Mouse (Mus musculus): Measurements from ENCODE around the gene Gkn2.
A peak's percentile ranks its signal among the peaks of the same experiment; 100 is the strongest.

Gkn2 gene

DNA sequence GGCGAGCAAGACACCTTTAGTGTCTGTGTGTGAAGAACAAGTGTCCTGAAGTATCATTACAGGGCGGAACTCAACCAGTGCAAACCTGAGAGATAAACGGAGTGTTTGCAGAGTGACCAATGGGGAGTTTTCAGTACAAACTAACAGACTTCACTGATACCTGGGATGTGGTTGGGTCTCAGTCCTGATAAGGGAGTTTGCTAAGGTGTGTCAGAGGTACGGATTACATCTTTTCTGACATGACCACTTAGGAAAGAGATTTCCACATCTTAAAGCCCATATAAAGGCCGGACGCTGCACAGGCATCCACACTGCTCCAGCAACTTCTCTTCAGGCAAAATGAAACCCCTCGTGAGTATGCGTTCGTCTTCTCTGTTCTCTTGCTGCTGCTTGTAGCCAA, at the start of gene Gkn2:
Gkn2 (plus strand) TSS at position 301 of the 400 bp plus-strand sequence.
- DNase-seq = no peak

GRCm38 (mm10) chr6:87323381-87323780, 49.8 kb upstream of the Gkn2 start:
- peak in 1 of 2 experiments; percentile 60 for DNase-seq

- DNase-seq = no peak
These were observed 46.2 kb upstream of the Gkn2 start for GRCm38 (mm10) chr6:87326932-87327331.

GRCm38 (mm10) chr6:87328265-87329173, 44.6 kb upstream of the Gkn2 start:
- peak; percentile 47 to 80 for DNase-seq

- no peak for DNase-seq
These were observed 40.8 kb upstream of the Gkn2 start for GRCm38 (mm10) chr6:87332380-87332779.

GRCm38 (mm10) chr6:87334361-87335090, 38.6 kb upstream of the Gkn2 start:
- DNase-seq = peak in 1 of 2 experiments; percentile 16

DNA sequence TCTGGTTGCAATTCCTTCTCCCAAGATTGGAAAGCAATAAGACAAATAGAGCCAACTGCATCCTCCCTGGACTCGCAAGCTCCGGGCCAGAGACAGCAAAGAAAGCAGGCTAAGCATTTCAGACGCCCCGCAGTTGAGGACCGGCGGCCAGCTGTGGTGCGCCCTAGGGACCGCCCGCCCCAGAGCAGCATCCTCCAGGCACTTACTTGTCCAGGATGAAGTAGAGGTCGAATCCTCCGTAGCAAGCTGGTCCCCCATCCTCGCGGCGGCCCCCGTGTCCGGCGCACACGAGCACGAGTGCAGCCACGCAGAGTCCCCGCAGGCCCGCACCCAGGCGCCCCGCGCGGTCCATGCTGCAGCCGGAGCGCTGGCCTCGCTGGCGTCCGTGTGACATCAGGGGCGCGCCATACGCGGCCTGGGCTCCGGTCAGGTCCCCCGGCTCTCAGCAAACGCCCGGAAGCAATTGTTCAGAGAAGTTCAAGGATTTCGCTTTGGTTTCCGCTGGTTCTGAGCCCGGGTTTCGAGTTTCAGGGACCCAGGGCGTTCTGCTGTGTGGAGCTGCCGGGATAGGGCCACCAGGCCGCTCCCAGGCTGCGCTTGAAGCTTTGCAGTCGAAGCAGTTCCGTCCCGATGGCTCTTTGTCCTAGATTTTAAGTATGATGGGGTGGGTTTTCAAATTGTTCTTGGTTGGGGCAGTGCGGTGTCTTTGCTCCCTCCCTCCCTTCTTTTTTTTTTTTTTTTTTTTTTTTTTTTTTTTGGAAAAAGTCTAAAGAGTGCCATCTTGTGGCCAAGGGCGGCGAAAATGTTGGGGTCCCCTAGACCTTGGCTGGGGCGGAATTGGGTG, 37.8 kb upstream of the Gkn2 start, which contains the start of gene Antxr1:
Antxr1 (minus strand) TSS at position 731 of the 844 bp plus-strand sequence.
- DNase-seq = peak; percentile 53 to 61

DNA sequence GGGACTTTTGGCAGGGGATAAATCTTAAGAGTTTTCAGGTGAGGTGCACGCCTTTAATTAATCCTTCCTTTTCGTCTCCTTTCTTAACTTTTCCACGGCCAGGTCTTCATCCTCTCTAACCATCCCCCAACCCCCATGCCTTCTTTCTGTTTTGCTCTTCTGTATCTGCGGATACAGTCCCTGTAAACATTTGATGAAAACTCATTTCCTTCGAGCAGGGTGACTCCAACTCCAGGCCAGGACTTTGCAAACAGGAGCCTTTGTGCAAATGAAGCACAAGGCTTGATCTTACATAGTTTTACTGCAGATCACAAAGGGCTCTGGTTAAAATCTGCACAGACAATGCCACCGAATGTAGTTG, 37.2 kb upstream of the Gkn2 start:
- no peak for DNase-seq

DNA sequence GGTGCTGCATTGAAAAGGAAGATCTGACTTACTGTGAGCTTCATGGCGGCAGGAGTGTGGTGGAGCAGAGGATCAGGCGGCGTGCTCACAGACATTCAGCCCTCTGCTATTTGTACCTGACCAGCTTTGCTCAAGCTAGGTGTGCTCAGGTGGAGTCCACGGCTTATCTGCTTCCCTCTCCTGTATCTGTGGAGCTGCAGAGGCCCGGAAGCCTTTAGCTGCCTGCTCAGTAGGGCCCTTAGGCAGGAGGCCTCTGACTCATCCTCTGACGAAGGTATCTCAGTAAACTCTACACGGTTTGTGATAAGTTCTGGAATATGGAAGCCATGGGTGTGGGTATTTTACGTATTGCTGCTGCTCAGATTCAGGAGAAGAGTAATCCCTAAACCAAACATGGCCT, 22.3 kb upstream of the Gkn2 start, which contains the start of gene Gkn1:
Gkn1 (minus strand) TSS at position 114 of the 400 bp plus-strand sequence.
- DNase-seq = no peak

DNA sequence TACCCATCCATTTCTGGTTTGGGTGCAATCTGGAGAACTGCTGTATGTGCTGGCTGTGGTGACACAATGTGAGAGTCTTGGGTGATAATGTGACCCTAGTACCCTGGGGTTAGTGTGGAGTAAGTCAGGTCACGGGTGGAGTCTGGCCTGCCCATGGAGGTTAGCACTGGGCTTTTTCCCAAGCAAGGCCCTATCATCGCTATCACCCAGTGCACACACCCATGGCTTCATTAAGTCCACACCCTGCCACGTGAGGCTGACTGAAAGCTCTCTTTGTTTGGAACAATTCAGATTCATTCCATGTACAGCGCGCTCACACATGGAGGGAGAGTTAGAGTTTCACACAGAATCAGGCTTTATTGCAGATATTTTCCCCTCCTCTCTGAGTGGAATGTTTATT, 18.7 kb upstream of the Gkn2 start:
- no peak for DNase-seq

- DNase-seq = no peak
These were observed 3.9 kb upstream of the Gkn2 start for GRCm38 (mm10) chr6:87369223-87369622.

GRCm38 (mm10) chr6:87383926-87384691, 11.0 kb downstream of the Gkn2 start:
- peak in 1 of 2 experiments; percentile 32 for DNase-seq

DNA sequence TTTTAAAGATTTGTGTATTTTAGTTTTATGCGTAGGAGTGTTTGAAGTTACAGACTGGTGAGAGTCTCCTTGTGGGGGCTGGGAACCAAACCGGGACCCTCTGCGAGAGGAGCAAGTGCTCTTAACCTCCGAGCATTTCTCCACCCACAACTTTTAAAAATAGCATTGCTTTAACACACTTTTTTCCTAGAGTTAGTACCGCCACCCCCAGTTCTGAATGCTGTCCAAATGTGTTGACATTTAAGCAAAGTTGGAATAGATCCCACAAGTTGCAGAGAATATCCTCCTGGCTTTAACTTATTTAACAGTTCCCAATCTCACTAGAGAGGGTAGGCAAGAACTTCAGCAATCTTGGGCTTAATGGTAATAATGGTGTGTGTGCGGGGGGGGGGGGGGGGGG, 11.6 kb downstream of the Gkn2 start:
- no peak for DNase-seq

DNA sequence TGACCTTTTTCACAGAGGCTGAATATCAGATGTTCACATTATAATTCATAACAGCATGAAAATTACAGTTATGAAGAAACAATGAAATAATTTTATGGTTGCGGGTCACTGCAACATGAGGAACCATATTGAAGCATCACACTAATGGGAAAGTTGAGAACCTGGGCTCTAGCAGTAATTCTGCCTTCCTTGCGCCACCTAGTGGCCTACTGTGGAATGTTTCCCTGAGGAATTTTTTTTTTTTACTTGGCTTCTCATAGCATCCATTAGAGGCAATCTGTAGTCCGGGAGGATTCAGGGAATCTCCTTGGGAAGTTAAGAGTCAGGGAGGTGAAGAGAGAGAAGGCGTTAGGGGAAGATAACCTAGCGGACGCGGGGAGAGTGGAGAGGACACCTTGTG, 13.0 kb downstream of the Gkn2 start:
- peak in 1 of 2 experiments; percentile 77 for DNase-seq

DNA sequence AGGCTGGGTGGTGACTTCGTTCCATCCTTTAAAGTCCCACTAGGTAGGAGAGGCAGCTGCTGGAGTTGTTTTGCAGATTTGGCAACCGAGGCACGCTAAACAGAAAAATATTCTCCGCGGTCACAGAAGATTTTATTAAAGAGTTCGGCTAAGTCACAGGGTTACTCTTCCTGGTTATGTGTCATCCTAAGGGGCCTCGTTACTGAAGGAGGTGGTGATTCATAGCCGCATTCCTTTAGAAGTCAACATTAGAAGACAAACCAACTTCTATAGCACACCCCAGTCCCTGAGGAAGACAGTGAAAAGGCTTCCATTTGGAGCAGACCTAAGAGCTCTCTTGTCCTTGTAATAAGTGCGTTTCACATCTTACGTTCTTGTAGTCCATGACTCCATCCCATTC, 13.5 kb downstream of the Gkn2 start:
- DNase-seq = no peak

DNA sequence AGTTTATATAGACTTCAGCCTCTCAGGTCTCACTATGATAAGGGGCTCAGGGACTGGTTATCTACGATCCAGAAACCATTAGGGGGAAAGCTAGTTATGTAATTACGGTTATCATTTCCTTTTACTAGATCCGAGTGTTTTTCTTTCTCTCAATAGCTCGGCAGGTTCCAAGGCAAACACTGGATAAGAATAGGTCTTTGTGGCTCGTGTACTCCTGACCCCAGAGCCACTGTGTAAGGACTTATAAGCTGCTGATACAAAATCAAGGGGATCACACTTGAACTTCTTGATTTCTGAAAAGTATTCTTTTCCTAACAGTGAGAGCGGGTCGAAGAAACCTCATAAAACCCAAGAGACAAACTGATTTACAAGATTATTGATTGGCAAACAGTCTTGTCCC, 15.7 kb downstream of the Gkn2 start, which contains the start of gene Gkn3:
Gkn3 (minus strand) TSS at position 59 of the 400 bp plus-strand sequence.
- DNase-seq = no peak

DNA sequence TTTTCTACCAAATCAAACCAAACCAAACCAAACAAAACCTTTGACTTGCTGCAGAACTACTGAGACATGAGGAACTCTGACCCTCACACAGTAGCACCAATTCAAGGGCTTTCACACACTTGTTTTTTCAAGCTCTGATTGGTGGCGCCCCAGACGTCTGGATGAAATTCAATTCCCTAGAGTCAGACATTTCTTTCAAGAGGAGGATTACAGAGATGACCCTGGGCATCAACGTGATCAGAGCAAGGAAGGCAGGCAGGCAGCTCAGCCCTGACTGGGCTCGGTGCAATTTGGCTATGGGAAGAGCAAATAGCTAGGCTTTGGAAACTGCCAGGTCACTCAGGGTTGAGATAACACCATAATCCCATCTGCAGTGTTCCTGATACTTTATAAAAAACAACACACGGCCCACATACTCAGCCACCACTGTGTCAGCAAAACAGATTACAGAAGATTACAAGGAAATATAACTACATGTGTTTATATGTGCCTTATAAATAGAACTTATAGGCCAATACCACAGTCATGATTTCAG, 16.4 kb downstream of the Gkn2 start:
- DNase-seq = no peak

GRCm38 (mm10) chr6:87393466-87394205, 20.5 kb downstream of the Gkn2 start:
- DNase-seq = peak; percentile 32 to 80

DNA sequence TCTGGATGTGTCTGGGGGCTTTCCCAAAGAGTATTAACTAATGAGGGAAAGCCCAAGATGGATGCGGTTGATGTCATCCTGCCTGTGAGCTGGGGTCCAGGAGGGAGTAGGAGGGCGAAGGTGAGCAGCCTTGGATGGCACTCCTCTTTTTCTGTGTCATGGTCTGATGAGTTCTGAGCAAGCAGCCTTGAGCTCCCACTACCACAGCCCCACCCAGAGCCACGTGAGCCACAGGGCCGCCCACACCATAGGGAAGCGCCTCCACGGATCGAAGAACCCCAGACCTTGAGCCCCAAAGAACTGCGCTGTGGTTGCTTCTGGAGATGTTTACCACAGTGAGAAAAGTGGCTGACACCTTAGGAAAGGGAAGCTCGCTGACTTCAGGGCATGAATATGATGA, 21.6 kb downstream of the Gkn2 start:
- DNase-seq = peak; percentile 21 to 72

DNA sequence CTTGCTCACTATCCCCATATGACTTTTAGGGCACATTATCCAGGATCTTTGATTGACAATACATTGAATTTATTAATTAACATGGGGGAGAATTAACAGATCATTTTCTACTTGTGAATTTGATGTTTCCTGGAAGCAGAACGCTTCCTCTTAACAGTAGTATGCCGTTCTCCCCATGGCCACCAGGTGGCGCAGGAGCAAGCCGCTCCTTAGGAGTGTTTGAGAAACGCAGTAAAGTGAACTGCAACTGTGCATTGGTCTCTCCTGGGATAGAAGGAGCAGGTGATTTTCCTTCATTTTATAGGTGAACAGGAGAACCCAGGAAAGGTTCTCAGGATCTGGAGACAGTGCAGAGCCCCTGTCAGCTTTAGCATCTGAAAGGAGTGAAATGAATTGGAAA, 26.0 kb downstream of the Gkn2 start:
- DNase-seq = peak; percentile 69 to 88

All from kidney, postnatal 25 days (tissue).